In the genomic region with DNA sequence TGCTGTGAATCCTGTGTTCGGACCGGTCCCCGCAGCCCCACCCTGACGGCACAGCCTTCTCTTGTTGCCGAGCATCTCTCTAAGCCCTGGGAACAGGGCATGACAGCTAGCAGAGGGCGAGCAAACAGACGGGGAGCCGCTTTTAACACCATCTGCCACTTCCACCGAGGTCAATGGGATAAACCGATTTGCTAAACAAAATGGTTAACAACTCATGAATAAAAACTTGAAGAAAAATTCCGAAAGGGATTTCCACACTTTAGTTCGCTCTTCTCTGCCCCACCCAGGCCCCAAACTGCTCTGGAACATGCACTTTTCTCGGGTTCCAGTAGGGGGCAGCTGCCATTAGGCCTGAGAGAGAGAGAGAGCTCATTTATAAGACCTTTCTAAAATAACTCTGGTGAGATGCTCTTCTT, we compare ENCODE assay signal across 8 mouse cellular contexts.
DNase-seq lines count a peak whose midpoint lies in the region; ATAC-seq and TF ChIP-seq lines count a peak whose summit lies in the region.

No protein-coding gene starts in this region.

- DNase-seq in heart, postnatal 0 days (ENCODE audit: low spot score): no peak
- DNase-seq in testis, postnatal 10 days (ENCODE audit: low spot score): peak; percentile 49
- no peak for DNase-seq in testis, postnatal 14 days (ENCODE audit: low spot score)
- DNase-seq in hindbrain, embryonic 10.5 days (ENCODE audit: low spot score): peak; percentile 69
- peak; percentile 82 for DNase-seq in midbrain, embryonic 14.5 days
- no peak for DNase-seq in MN1 (ENCODE audit: low spot score)

- H3K27ac ChIP-seq in heart, postnatal 0 days (ENCODE audit: low read depth): no peak overlapping the region
- no peak overlapping the region for H3K27ac ChIP-seq in heart, embryonic 11.5 days (ENCODE audit: low read depth, low read length)
- H3K27ac ChIP-seq in hindbrain, embryonic 10.5 days: peak overlapping the region; percentile 81
- H3K27ac ChIP-seq in midbrain, embryonic 14.5 days (replicated peaks; ENCODE audit: low read depth, low read length): no peak overlapping the region; the same call in 1 of the 2 replicates

- H3K4me2 ChIP-seq in heart, postnatal 0 days (ENCODE audit: low read depth, low read length): no peak overlapping the region
- no peak overlapping the region for H3K4me2 ChIP-seq in heart, embryonic 11.5 days
- H3K4me2 ChIP-seq in midbrain, embryonic 14.5 days (ENCODE audit: low read length): peak overlapping the region; percentile 14; the same call in 1 of the 2 replicates

- H3K9me3 ChIP-seq in heart, postnatal 0 days (replicated peaks; ENCODE audit: control insufficient read depth, low read length): no peaks in the 10 kb centered on the region
- H3K9me3 ChIP-seq in heart, embryonic 11.5 days (replicated peaks; ENCODE audit: control insufficient read depth, low read length): no peaks in the 10 kb centered on the region
- no peaks in the 10 kb centered on the region for H3K9me3 ChIP-seq in hindbrain, embryonic 10.5 days
- no peaks in the 10 kb centered on the region for H3K9me3 ChIP-seq in midbrain, embryonic 14.5 days (ENCODE audit: control insufficient read depth, low read length)

- peak; percentile 38 for TF ChIP-seq CTCF in heart, postnatal 0 days (IDR thresholded peaks at IDR 0.05; ENCODE audit: low read depth)

- no peak overlapping the region for H3K4me3 ChIP-seq in heart, postnatal 0 days (ENCODE audit: low read depth, low read length)
- H3K4me3 ChIP-seq in heart, embryonic 11.5 days (ENCODE audit: low read depth, low read length): no peak overlapping the region
- peak overlapping the region; percentile 30 for H3K4me3 ChIP-seq in hindbrain, embryonic 10.5 days
- H3K4me3 ChIP-seq in midbrain, embryonic 14.5 days (replicated peaks; ENCODE audit: low read depth, low read length): no peak overlapping the region

- ATAC-seq in heart, postnatal 0 days (ENCODE audit: insufficient read depth, low read depth): no peak
- ATAC-seq in heart, embryonic 11.5 days (replicated peaks; ENCODE audit: insufficient number of reproducible peaks, low FRiP score, low TSS enrichment): no peak
- peak; percentile 84 for ATAC-seq in midbrain, embryonic 14.5 days (ENCODE audit: low FRiP score, low TSS enrichment)
- no peak for ATAC-seq in megakaryocyte progenitor cell, adult 5-6 weeks (replicated peaks; ENCODE audit: poor library complexity)

- WGBS in heart, postnatal 0 days: 9% methylated on average over 13 of the region's 13 CpGs
- 16% methylated on average over 13 of the region's 13 CpGs for WGBS in heart, embryonic 11.5 days (ENCODE audit: insufficient replicate concordance)
- 7% methylated on average over 13 of the region's 13 CpGs for WGBS in hindbrain, embryonic 10.5 days
- WGBS in midbrain, embryonic 14.5 days: 1% methylated on average over 13 of the region's 13 CpGs

- H3K4me1 ChIP-seq in heart, postnatal 0 days (ENCODE audit: control insufficient read depth, insufficient read depth): no peaks in the 10 kb centered on the region
- H3K4me1 ChIP-seq in heart, embryonic 11.5 days (ENCODE audit: control insufficient read depth, insufficient read depth, low read length): no peaks in the 10 kb centered on the region
- peaks cover 32% of the 10 kb centered on the region for H3K4me1 ChIP-seq in hindbrain, embryonic 10.5 days (replicated peaks)
- H3K4me1 ChIP-seq in midbrain, embryonic 14.5 days (ENCODE audit: control insufficient read depth, insufficient read depth, low read length): peaks cover 15% of the 10 kb centered on the region

- no peaks in the 10 kb centered on the region for H3K27me3 ChIP-seq in heart, postnatal 0 days (ENCODE audit: control insufficient read depth, insufficient read depth, low read length)
- H3K27me3 ChIP-seq in heart, embryonic 11.5 days (ENCODE audit: control insufficient read depth, insufficient read depth, low read length): no peaks in the 10 kb centered on the region
- peaks cover 17% of the 10 kb centered on the region for H3K27me3 ChIP-seq in hindbrain, embryonic 10.5 days (ENCODE audit: insufficient read depth, poor library complexity, severe bottlenecking)
- H3K27me3 ChIP-seq in midbrain, embryonic 14.5 days (ENCODE audit: control insufficient read depth, insufficient read depth, low read length): peaks cover 26% of the 10 kb centered on the region

- H3K36me3 ChIP-seq in heart, postnatal 0 days (replicated peaks; ENCODE audit: control insufficient read depth, insufficient read depth, low read length): no peaks in the 10 kb centered on the region
- no peaks in the 10 kb centered on the region for H3K36me3 ChIP-seq in heart, embryonic 11.5 days (ENCODE audit: control insufficient read depth, insufficient read depth, low read length)
- H3K36me3 ChIP-seq in hindbrain, embryonic 10.5 days: no peaks in the 10 kb centered on the region
- no peaks in the 10 kb centered on the region for H3K36me3 ChIP-seq in midbrain, embryonic 14.5 days (ENCODE audit: control insufficient read depth, insufficient read depth, low read length)

- H3K9ac ChIP-seq in heart, postnatal 0 days (replicated peaks; ENCODE audit: low read depth, low read length): no peak overlapping the region
- H3K9ac ChIP-seq in heart, embryonic 11.5 days (ENCODE audit: low read depth, low read length): no peak overlapping the region
- H3K9ac ChIP-seq in midbrain, embryonic 14.5 days (replicated peaks; ENCODE audit: low read length): no peak overlapping the region

- no peak for TF ChIP-seq EP300 in heart, postnatal 0 days (IDR thresholded peaks at IDR 0.05; ENCODE audit: low read depth)

Comparison
In these comparisons a context has a peak if more than half of its experiments do, and no peak if none do; other contexts are left out.
1. DNase-seq: peak in testis, postnatal 10 days (single experiment), hindbrain, embryonic 10.5 days (single experiment) and midbrain, embryonic 14.5 days (single experiment); none in heart, postnatal 0 days (single experiment), testis, postnatal 14 days (single experiment) and MN1 (single experiment).